Mouse (Mus musculus) spleen, adult 18-20 months (tissue): ENCODE measurements around the gene 2210016L21Rik.
A peak's percentile ranks its signal among the peaks of the same experiment; 100 is the strongest.

Source experiments
- DNase-seq, 2 experiments: peaks; one replicate each; pipeline ENCODE4 v3.0.0; 2022; ENCODE audit warnings: mixed read lengths in 2 of 2

2210016L21Rik gene

DNA sequence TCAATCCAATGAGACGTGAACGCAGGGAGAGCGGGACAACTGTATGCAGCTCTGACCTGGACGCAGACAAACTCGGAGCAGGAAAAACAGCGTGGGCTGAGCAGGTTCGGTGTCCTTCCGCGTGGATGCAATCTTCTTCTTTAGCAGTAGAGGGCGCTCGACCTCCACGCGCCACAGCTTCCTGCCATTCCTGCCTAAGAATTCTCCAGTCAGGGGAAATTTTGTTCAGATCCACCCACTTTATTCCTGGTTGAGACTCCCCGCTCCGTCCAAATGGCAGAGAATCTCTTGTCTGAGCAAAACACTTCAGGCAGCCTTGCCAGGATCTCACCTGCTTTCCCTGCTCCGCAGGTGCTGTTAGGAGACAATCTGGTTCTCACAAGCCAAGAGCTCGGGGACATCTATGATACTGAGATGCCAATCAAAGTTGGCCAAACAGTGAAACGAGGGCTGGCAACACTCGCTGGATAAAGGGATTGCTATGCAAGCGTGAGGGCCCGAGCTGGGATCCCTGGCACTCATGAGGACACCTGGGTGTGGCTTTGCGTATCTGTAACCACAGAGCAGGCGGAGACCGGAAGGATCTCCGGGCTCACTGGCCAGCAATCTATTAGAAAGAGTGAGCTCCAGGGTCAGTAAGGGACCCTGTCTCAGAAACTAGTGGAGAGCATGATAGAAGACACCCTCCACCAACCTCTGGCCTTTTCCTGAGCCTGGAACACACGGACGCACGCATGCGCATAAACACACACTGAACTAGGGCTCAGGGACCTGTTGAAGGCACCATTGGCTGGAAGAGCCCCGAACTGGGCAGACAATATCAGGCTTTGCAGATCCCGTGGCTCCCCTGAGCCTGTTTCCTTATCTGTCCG, 37.5 kb downstream of the 2210016L21Rik start:
- DNase-seq, result peak; percentile 37 to 67

DNA sequence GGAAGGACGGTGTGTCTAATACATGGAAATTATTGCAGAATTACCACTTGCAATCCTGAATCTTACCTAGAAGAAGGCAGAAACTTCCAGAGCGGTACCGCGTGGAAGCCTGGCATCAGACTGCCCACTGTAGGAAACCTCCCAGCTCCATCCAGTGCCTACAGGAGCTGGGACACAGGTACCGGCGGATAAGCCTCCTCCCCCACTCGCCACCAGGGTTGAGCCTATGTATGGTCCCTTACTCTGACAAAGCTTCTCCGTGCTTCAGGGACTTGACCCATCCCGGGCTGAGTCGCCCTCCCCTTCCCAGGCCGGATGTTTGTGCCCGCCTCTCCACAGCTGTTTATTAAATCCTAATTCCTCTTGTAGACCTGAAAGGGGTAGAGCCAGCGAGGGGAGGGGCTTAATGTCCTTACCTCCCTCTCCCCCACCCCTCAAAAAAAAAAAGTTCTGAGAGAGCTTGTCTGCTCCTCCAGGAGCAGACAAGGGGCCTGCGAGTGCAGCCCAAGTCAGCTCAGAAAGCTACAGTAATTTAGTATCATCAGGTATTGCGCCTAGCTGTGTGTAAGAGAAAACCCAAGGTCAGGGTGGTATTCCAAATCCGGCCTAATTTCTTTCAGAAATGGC, 38.3 kb downstream of the 2210016L21Rik start:
- no peak for DNase-seq

DNA sequence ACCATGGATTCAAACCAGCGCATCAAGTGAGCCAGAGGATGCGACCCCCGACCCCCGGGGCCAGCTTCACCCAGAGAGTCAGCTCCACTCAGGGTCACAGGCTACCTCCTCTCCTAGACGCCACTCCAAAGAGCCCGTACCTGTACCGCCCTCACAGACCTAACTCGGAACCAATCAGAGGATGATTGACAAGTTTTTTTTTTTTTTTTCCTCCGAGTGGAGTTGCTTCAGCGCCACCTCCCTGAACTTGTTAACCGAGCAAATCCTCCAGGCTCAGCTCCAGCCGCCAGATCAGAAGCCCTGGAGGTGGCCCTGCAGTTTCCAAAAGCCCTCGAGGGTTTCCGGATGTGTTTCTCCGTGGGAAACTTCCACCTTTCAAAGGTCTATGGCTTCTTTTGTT, 40.0 kb downstream of the 2210016L21Rik start:
- no peak for DNase-seq

DNA sequence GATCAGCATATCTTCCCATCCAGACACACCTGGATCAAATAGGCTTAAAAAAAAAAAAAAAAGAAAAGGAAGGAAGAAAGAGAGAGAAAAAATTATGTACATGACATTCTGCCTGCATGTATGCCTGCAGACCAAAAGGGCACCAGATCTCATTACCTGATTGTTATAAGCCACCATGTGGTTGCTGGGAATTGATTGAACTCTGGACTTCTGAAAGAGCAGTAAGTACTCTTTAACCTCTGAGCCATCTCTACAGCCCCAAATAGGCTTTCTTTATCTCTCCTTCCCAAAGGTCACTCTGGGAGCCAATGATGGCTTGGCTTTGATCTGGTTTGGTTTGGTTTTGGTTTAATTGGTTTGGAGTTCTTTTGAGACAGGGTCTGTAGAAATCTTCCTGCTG, 43.1 kb downstream of the 2210016L21Rik start:
- DNase-seq, result no peak

DNA sequence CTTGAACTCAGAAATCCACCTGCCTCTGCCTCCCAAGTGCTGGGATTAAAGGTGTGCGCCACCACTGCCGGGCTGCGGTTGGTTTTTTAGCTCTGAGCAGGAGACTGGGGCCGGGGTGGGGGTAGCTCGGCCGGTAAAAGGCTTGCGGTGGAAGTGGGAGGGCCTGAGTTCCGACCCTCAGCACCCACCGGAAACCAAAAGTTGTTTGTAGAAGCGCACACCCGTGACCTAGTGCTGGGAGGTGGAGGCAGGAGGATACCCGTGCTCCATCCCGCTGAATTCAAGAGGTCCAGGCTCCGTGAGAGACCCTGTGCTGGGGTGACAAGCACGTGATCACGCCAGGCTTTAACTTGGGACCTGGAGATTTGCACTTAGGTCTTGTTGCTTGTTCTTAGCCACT, 54.5 kb downstream of the 2210016L21Rik start:
- no peak for DNase-seq

DNA sequence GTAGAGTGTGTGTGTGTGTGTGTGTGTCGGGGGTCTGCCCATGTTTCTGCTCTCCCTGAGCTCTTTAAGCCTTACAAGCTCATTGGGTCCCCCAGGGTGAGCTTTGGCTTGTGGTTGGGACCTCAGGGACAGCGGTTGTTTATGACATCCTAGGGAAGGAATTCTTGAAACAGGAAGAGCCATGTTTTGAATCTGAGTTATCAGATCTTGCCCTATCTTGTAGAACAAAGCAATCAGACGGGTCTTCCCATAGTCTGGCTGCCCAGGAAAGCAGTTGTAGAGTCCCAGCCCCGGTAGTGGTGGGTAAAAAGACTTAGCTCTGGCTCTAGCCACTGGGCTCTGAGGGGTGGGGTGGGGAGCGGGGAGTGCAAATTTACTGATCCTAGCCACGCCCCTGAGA, 55.4 kb downstream of the 2210016L21Rik start:
- no peak for DNase-seq
